Mouse (Mus musculus) G1E (cell line): ENCODE measurements around the gene Tbp.

Experiments used
- CTCF ChIP-seq: IDR thresholded peaks from 2 replicates; pipeline ENCODE4 v1.5.1; 2012; ENCODE audit warnings: low read depth, low read length, inconsistent platforms, mixed read lengths
- GATA1 ChIP-seq: IDR thresholded peaks from 2 replicates; pipeline ENCODE4 v1.6.1; 2012; ENCODE audit warnings: borderline replicate concordance, low read length, inconsistent platforms, mixed read lengths
- TAL1 ChIP-seq: conservative IDR thresholded peaks from 2 replicates; pipeline ENCODE4 v1.6.1; 2012; ENCODE audit warnings: low read depth, low read length, inconsistent platforms, mixed read lengths

DNA sequence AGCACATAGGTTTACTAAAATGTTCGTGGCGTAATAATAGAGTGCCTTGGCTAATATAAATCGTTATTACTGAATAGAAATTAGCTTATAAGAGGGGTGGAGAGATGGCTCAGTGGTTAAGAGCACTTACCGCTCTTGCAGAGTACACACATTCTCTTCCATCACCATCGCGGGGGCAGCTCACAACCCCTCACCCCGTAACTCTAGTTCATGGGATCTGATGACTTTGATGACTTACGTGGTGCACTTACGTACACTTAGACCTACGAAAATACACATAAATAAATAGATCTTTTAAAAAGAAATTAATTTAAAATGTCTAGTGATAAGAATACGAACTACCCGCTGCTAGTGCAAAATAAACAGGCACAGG is 65.2 kb downstream of the Tbp start:
- TF ChIP-seq CTCF (no peak), GATA1 (no peak), TAL1 (no peak)
